Mouse (Mus musculus): Measurements from ENCODE around the gene Hint2.

GRCm38 (mm10) chr4:43613060-43613730, 43.1 kb downstream of the Hint2 start:
- no peak for TF ChIP-seq CTCF (IDR thresholded peaks at IDR 0.05; ENCODE audit: low read depth)
- 0 out of 2 replicates have a peak, but pooled peaks have one; percentile 1 for TF ChIP-seq EP300 (IDR thresholded peaks at IDR 0.05; ENCODE audit: low read depth)

Measured in liver, postnatal 0 days (tissue).